Mouse (Mus musculus): ENCODE results near the gene Gm1673.
"Not testable (repeated sequence)": the region's sequence is repeated elsewhere in the genome, so short reads cannot be mapped to it uniquely, and the experiment has no call there.

Gm1673 gene

GRCm38 (mm10) chr5:33983309-33984121 lies at the start of gene Gm1673:
Gene Gm1673, plus strand, starts transcription at chr5:33983433.
- DNase-seq (ENCODE audit: low spot score), result peak; percentile 95

DNA sequence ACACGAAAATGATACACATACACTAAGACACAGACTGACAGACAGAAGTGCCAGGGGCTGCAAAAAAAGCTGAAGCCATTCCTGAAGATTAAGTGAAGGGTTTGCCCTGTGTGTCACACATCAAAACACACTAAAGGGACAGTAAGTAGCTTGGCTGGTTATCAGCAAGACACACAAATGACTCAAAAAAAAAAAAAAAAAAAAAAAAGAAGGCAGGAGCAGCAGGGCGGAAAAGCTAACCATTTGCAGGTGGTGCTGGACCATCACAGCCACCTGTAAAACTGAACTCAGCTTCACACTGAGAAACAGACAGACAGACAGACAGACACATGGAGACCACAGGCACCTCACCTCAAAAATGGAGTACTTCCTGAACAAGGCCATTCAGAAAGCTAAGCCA lies 49.2 kb upstream of the Gm1673 start:
- DNase-seq (ENCODE audit: low spot score), result no peak

DNA sequence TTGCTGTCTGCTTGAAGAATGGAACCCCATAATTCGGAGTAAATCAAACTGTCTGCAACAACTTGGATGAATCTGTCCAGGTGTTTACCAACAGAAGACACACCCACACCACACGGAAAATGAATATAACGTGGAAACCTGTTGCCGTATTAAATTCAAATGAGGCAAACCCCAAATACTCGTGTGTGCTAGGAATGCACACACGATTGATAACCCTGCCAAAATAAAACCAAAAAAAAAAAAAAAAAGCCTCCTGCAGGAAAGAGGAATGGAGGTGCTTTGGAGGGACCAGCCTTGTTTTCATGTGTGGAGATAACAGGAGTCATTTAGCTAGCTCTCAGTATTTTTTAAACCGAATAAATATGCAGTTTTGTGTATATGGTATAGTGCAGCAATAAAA lies 48.4 kb upstream of the Gm1673 start:
- DNase-seq (ENCODE audit: low spot score), result no peak

- no peak for DNase-seq (ENCODE audit: low spot score)
Measured at GRCm38 (mm10) chr5:33935700-33936111, 47.5 kb upstream of the Gm1673 start.

- DNase-seq (ENCODE audit: low spot score), result peak; percentile 98
Measured at GRCm38 (mm10) chr5:33936120-33936707, 47.0 kb upstream of the Gm1673 start, which contains the start of gene Nelfa. Gene Nelfa, minus strand, starts transcription at chr5:33936413.

GRCm38 (mm10) chr5:33937230-33937629 lies 46.0 kb upstream of the Gm1673 start:
- DNase-seq (ENCODE audit: low spot score), result no peak

- DNase-seq (ENCODE audit: low spot score), result no peak
Measured at GRCm38 (mm10) chr5:33938448-33938847, 44.8 kb upstream of the Gm1673 start.

DNA sequence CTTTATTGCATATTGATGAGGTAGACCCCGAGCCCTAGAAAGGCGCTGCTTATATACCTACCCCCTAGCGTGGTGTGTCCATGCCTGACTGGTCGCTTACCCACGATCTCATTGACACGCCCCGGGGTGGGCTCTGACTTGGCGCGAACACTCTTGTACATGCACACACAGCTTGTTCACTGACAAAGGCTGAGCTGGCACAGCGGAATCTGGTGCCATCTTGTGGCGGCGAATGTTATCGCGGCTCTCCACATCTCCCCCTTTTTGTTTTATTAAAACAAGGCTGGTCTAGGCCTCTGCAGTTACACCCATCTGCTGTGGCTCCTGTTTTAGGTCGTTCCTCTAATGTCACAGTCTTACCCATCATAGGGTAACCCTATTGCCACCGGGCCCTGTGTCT lies 36.2 kb upstream of the Gm1673 start:
- DNase-seq (ENCODE audit: low spot score), result not testable (repeated sequence)

DNA sequence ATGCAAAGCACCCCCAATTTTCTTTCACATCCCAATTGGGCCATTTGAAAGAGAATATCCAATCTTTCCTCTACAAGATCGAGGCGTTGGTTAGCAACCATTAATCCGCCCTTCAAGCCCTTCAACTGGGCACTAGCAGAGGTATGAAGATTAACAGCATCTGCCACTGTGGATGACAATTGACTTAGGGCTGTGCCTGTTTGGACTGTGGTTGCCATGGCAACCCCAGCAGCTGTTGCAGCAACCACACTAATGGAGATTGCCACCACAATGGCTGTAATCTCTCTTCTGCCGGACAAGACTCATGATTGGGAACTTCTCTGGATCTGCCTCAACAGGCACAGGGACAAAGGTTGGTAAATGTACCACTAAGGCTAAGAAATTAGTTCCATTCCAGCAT lies 34.9 kb upstream of the Gm1673 start:
- DNase-seq (ENCODE audit: low spot score), result peak; percentile 60

GRCm38 (mm10) chr5:33953471-33954185 lies 29.6 kb upstream of the Gm1673 start:
- DNase-seq (ENCODE audit: low spot score), result no peak

- peak; percentile 71 for DNase-seq (ENCODE audit: low spot score)
Measured at GRCm38 (mm10) chr5:33954354-33954753, 28.9 kb upstream of the Gm1673 start.

DNA sequence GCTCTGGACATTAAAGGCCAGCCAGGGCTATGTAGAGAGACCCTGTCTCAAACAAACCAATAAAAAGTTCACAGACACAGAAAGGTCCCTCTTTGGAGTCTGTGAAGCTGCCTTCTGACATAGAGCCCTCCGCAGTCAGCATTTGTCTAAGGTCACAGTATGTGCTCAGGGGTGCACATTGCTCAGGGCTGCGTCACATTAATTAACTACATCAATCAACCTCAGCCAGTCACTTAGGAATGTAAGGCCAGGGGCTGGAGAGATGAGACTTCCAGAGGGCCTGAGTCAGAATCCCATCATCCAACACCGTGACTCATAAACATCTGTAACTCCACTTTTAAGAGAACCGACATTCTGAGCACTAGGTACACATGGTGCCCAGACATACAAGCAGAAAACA lies 27.4 kb upstream of the Gm1673 start:
- no peak for DNase-seq (ENCODE audit: low spot score)

- no peak for DNase-seq (ENCODE audit: low spot score)
Measured at GRCm38 (mm10) chr5:33959382-33959781, 23.9 kb upstream of the Gm1673 start.

- no peak for DNase-seq (ENCODE audit: low spot score)
Measured at GRCm38 (mm10) chr5:33974736-33975135, 8.5 kb upstream of the Gm1673 start.

DNA sequence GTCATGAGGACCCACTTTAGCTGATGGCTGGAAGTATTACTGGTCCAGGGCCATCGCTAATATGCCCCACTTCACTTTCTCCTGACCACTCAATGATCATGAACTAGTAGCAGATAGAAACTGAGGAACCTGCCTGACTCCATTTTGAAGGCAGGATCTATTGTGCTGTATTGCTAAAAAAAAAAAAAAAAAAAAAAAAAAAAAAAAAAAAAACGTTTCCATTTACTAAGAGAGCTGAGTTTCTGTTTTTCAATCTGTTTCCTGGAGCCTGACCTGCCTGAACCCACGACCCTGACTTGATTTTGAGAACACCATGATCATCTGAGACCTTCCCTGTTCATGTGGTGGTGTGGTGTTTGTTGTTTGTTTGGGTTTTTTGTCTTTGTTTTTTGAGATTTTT lies 7.0 kb upstream of the Gm1673 start:
- no peak for DNase-seq (ENCODE audit: low spot score)

- DNase-seq (ENCODE audit: low spot score), result peak; percentile 46
Measured at GRCm38 (mm10) chr5:33982731-33983259, 438 bp upstream of the Gm1673 start.

DNA sequence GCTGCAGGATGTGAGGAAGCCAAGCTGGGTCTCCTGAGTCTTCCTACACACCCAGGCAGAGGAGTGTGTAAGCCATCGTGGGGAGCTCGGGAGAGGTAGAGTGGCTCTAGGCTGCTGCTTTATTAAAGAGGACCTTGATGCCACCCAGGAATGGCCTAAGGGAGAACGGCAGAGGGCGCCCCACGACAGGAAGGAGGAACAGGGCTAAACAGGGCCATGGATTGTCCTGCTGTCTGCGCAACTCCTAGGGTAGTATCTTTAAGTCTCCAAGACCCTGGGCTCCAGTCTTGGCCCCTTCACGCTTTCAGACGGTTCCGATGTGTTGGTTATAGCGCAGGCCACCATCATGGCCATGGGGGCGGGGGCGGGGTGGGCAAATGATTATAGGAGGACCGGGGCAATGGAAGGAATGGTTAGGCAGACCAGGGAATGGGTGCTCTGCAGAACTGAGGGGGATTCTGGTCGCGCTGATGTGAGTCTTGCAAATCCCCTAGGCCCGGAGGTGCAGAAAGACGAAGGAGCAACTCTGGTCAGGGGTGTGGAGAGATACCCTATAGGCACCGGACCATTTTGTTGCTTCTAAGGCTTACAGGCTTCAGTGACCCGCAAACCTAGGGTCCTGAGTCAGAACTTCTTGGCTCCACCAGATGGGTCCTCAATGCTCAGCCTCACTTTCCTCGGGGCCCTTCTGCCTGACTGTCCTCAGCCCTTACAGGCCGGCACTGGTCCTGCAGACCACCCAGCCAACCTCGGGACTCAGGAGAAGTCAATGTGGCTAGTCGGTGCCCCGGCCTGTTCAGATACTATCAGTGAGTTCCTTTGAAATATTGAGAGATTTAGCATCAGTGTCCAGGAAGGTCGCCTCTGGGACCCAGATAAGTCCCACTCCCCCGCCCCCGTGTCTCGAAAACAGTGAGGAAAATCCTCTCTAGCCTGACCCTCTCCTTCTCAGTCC lies 11.7 kb downstream of the Gm1673 start:
- peak; percentile 66 for DNase-seq (ENCODE audit: low spot score)

GRCm38 (mm10) chr5:33995843-33996693 lies 12.8 kb downstream of the Gm1673 start, which contains the start of gene Nat8l:
Gene Nat8l, plus strand, starts transcription at chr5:33995984.
- peak; percentile 87 for DNase-seq (ENCODE audit: low spot score)

GRCm38 (mm10) chr5:33996694-33997045 lies 13.4 kb downstream of the Gm1673 start:
- DNase-seq (ENCODE audit: low spot score), result no peak

- DNase-seq (ENCODE audit: low spot score), result peak; percentile 54
Measured at GRCm38 (mm10) chr5:33997051-33997741, 14.0 kb downstream of the Gm1673 start.
